Mouse (Mus musculus) embryonic fibroblast, embryonic 13.5 days (primary cell): ENCODE data around the gene Tmem94.

ENCODE experiments used
- CTCF ChIP-seq: IDR thresholded peaks from 2 replicates; pipeline ENCODE4 v1.5.1; 2011; ENCODE audit warnings: mild to moderate bottlenecking, control low read depth, low read length, moderate library complexity, borderline replicate concordance; ENCODE audit not compliant: insufficient read depth
- POLR2A ChIP-seq: IDR thresholded peaks from 2 replicates; pipeline ENCODE4 v1.6.1; 2011; ENCODE audit warnings: low read depth, mild to moderate bottlenecking, control low read depth, low read length, moderate library complexity

- no peak for TF ChIP-seq CTCF
- no peak for TF ChIP-seq POLR2A
Observed at GRCm38 (mm10) chr11:115749834-115750233, 15.4 kb upstream of the Tmem94 start.
